Mouse (Mus musculus): ENCODE data around the gene Fbp1.

GRCm38 (mm10) chr13:62932452-62932851 is 44.4 kb upstream of the Fbp1 start:
- TF ChIP-seq EP300 (IDR thresholded peaks at IDR 0.05; ENCODE audit: low read depth) = no peak
- TF ChIP-seq CTCF (IDR thresholded peaks at IDR 0.05; ENCODE audit: low read depth) = no peak

Data from liver, postnatal 0 days (tissue).